ENCODE assay signal across 7 mouse cellular contexts in the genomic region with DNA sequence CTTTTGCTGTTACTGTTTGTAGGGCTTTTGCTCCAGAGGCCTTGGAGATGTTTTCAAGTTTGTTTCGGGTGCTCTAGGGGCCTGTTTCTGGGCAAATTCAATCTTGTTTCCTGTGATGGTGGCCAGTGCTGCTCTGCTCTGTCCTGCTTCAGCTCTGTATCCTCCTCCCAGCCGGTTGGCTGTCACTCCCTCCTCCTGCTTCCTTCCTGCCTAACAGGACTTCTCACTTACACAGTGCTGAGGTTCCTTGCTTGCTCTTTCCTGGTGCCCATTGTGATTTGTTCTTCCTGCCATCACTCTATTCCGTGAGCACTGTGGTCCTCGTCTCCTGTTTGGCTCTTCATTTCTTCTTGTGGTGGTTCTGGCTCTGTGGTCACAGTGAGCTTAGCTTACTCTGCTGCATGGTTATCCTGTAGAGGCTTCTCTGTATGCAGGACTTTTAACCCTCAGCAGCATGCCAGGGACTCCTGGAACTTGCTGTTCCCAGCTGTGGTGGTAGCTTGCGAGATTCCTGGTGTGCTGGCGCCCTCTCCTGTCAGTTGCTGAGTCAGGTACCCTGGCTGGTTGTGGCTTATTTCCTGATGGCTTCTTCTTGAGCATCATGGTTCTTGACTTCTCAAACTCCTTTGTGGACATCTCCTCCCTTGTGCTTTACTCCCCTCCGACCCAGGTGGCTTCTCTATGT.
A peak's percentile ranks its signal among the peaks of the same experiment; 100 is the strongest.
DNase-seq lines count a peak whose midpoint lies in the region; ATAC-seq and TF ChIP-seq lines count a peak whose summit lies in the region.

No protein-coding gene starts in this region.

- peak; percentile 42; the same call in 1 of the 2 replicates for ATAC-seq in limb, embryonic 11.5 days (ENCODE audit: insufficient number of reproducible peaks, low FRiP score, low TSS enrichment, low read depth)
- peak; percentile 83 for ATAC-seq in midbrain, embryonic 15.5 days (replicated peaks)

- no peak overlapping the region for H3K4me3 ChIP-seq in limb, embryonic 11.5 days (ENCODE audit: low read depth, low read length)
- no peak overlapping the region for H3K4me3 ChIP-seq in midbrain, embryonic 15.5 days
- H3K4me3 ChIP-seq in spleen, adult 2 months (ENCODE audit: extremely low read depth, insufficient read depth, insufficient read length): no peak overlapping the region

- no peak overlapping the region for H3K4me2 ChIP-seq in limb, embryonic 11.5 days (ENCODE audit: low read depth, severe bottlenecking)
- H3K4me2 ChIP-seq in midbrain, embryonic 15.5 days: no peak overlapping the region

- TF ChIP-seq POLR2A in spleen, adult 2 months (IDR thresholded peaks at IDR 0.05; ENCODE audit: low read depth, low read length): no peak

- no peaks in the 10 kb centered on the region for H3K36me3 ChIP-seq in limb, embryonic 11.5 days (ENCODE audit: control insufficient read depth, insufficient read depth, low read length)
- no peaks in the 10 kb centered on the region for H3K36me3 ChIP-seq in midbrain, embryonic 15.5 days (replicated peaks)
- no peaks in the 10 kb centered on the region for H3K36me3 ChIP-seq in spleen, adult 2 months (ENCODE audit: control insufficient read depth, insufficient read depth, low read length)

- no peaks in the 10 kb centered on the region for H3K27me3 ChIP-seq in limb, embryonic 11.5 days (ENCODE audit: control insufficient read depth, insufficient read depth, low read length)
- H3K27me3 ChIP-seq in midbrain, embryonic 15.5 days (replicated peaks): no peaks in the 10 kb centered on the region
- no peaks in the 10 kb centered on the region for H3K27me3 ChIP-seq in spleen, adult 2 months (ENCODE audit: control insufficient read depth, insufficient read depth, low read length)

- no peaks in the 10 kb centered on the region for H3K9me3 ChIP-seq in limb, embryonic 11.5 days (ENCODE audit: control insufficient read depth, low read length)
- H3K9me3 ChIP-seq in midbrain, embryonic 15.5 days: no peaks in the 10 kb centered on the region

- 36% methylated on average over 7 of the region's 7 CpGs for WGBS in limb, embryonic 11.5 days
- WGBS in midbrain, embryonic 15.5 days: 36% methylated on average over 7 of the region's 7 CpGs
- 43% methylated on average over 7 of the region's 7 CpGs for WGBS in spleen, adult 2 months

- TF ChIP-seq CTCF in spleen, adult 2 months (IDR thresholded peaks at IDR 0.05; ENCODE audit: extremely low read depth, insufficient read depth, insufficient read length, insufficient replicate concordance): peak; percentile 95

- peak; percentile 88 for DNase-seq in adrenal gland, adult 2 months
- peak; percentile 54 for DNase-seq in embryo, embryonic 11.5 days (ENCODE audit: low read depth, low spot score)
- DNase-seq in heart, adult 18-20 months: peak; percentile 90 to 94
- DNase-seq in kidney, adult 18-20 months: peak; percentile 91
- DNase-seq in limb, embryonic 11.5 days (ENCODE audit: low spot score): peak; percentile 88
- DNase-seq in spleen, adult 2 months (ENCODE audit: low read depth in 1 of 2, low spot score in 2 of 2): peak; percentile 17 to 68

- H3K9ac ChIP-seq in limb, embryonic 11.5 days (ENCODE audit: low read length): no peak overlapping the region
- no peak overlapping the region for H3K9ac ChIP-seq in midbrain, embryonic 15.5 days

- peaks cover 5% of the 10 kb centered on the region; the same call in 1 of the 2 replicates for H3K4me1 ChIP-seq in limb, embryonic 11.5 days (ENCODE audit: control insufficient read depth, insufficient read depth, low read length)
- H3K4me1 ChIP-seq in midbrain, embryonic 15.5 days: peaks cover 9% of the 10 kb centered on the region
- no peaks in the 10 kb centered on the region for H3K4me1 ChIP-seq in spleen, adult 2 months (ENCODE audit: control insufficient read depth, insufficient read depth, insufficient read length)

- H3K27ac ChIP-seq in limb, embryonic 11.5 days (replicated peaks; ENCODE audit: low read depth, low read length): no peak overlapping the region
- H3K27ac ChIP-seq in midbrain, embryonic 15.5 days: no peak overlapping the region
- H3K27ac ChIP-seq in spleen, adult 2 months (ENCODE audit: insufficient read depth, low read length): no peak overlapping the region
